Mouse (Mus musculus) liver, embryonic 13.5 days (tissue): ENCODE data around the gene Cblc. TPM values are rescaled to one million over a fixed set of nuclear protein-coding genes. Genes with fewer than 3 reads are reported as not detected.

Source experiments
- ATAC-seq: fragments of 200-750 bp; cut with Nextera tagmentation; 2 replicates; pipeline ENCODE4 v1.8.0; 2017; ENCODE audit warnings: low read depth, mild to moderate bottlenecking, moderate number of reproducible peaks, moderate library complexity
- DNase-seq: peaks from one replicate; pipeline ENCODE4 v3.0.0; 2022
- H3K27ac ChIP-seq: fragments of 300-500 bp; sonication (generic); 2 replicates; pipeline ENCODE4 v1.5.1; 2015; ENCODE audit warnings: moderate library complexity, mild to moderate bottlenecking, inconsistent platforms
- H3K27me3 ChIP-seq: fragments of 300-500 bp; sonication (generic); 2 replicates; pipeline ENCODE4 v1.6.1; 2015; ENCODE audit warnings: mild to moderate bottlenecking, inconsistent platforms
- H3K36me3 ChIP-seq: fragments of 300-500 bp; sonication (generic); 2 replicates; pipeline ENCODE4 v1.6.1; 2015; ENCODE audit warnings: mild to moderate bottlenecking, inconsistent platforms
- H3K4me1 ChIP-seq: fragments of 300-500 bp; sonication (generic); replicated peaks from 2 replicates; pipeline ENCODE4 v1.6.1; 2015; ENCODE audit warnings: inconsistent platforms
- H3K4me2 ChIP-seq: fragments of 300-500 bp; sonication (generic); 2 replicates; pipeline ENCODE4 v1.6.1; 2015; ENCODE audit warnings: inconsistent platforms, mild to moderate bottlenecking, moderate library complexity
- H3K4me3 ChIP-seq: fragments of 300-500 bp; sonication (generic); replicated peaks from 2 replicates; pipeline ENCODE4 v1.5.1; 2015; ENCODE audit warnings: mild to moderate bottlenecking, inconsistent platforms
- H3K9ac ChIP-seq: fragments of 300-500 bp; sonication (generic); 2 replicates; pipeline ENCODE4 v1.6.1; 2015; ENCODE audit warnings: mild to moderate bottlenecking, inconsistent platforms
- H3K9me3 ChIP-seq: fragments of 300-500 bp; sonication (generic); replicated peaks from 2 replicates; pipeline ENCODE4 v1.6.1; 2016; ENCODE audit warnings: inconsistent platforms
- WGBS: fragments of 180-500 bp; shearing (Covaris S2); methylation state at CpG from one replicate; pipeline ENCODE4 v1.1.7; 2015; ENCODE audit not compliant: insufficient replicate concordance; 5-methylcytosine and 5-hydroxymethylcytosine counted together
- polyA plus RNA-seq: library from polyadenylated mRNA; unstranded; fragments of >200 nt; fragmentation: Nextera tagmentation; extraction: Ambion mirVana; gene quantifications from 2 replicates; pipeline ENCODE4 v1.2.1, GENCODE M21; 2015

Gene Cblc
- polyA plus RNA-seq, 1 experiment from 2014 or later, result 1.2 TPM

DNA sequence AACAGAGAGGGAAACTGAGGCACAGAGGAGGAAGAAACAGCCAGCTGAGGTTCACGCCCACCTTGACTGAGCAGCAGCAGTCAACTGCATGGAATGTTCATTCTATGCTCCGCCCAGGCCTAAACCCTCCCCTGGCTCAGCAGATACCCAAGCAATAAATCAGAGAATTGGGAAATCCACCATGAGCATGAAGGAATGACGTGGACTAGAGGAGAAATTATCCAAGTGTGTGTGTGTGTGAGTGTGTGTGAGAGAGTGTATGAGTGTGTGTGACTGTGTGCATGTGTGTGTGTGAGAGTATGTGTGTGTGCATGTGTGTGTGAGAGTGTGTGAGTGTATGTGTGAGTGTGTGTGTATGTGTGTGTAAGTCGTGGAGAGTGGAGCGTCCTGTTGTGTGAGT, 21.8 kb upstream of the Cblc start:
- H3K9me3 ChIP-seq, result 0 out of 2 replicates have a peak, but pooled peaks cover 3% of the 10 kb centered on the region
- H3K27ac ChIP-seq, result peak overlapping the region; percentile 75; the same call in 1 of the 2 replicates
- DNase-seq (no peak), ATAC-seq (no peak)
- peaks cover 6% of the 10 kb centered on the region; the same call in 1 of the 2 replicates for H3K36me3 ChIP-seq
- H3K4me2 ChIP-seq, result no peak overlapping the region
- H3K9ac ChIP-seq, result no peak overlapping the region
- no peak overlapping the region for H3K4me3 ChIP-seq
- peaks cover 50% of the 10 kb centered on the region for H3K27me3 ChIP-seq
- WGBS, result 60% methylated on average over 5 of the region's 5 CpGs
- H3K4me1 ChIP-seq, result peaks cover 50% of the 10 kb centered on the region

DNA sequence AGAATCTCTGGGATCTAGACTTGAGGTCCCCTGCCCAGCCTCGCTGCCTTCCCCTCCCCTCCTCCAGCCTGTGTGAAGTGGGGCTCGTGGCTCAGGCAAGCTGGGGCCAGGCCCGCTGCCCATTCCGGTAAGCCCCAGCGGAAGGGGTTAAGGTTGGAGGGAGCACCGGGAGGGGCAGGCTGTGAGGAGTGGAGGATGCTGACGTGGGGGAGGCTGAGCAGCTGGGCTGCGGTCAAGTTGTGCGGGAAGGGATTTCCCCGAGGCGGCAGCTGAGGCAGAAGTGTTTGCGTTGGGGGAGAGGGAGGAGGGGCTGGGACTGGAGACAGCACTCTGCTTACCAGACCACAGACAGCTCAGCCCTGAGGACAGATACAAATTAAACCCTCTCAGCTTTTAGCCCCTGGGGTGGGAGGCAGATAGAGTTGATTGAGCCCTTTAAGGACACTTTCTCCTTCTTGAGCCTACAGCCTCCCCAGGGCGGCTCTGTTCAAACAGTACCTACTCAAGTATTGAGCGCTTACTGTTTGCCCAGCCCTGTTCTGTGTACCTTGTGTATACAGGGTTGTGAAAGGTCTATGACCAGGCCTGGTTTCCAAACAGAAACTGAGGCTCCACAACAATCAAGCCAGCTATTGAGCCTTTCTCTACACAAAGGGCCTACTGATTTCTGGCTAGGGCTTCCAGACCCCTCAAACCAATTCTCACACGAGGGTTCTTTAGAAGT, 20.9 kb upstream of the Cblc start:
- H3K36me3 ChIP-seq, result peaks cover 6% of the 10 kb centered on the region; the same call in 1 of the 2 replicates
- H3K4me3 ChIP-seq, result peak overlapping the region; percentile 42
- H3K27ac ChIP-seq, result peak overlapping the region; percentile 75
- WGBS, result 10% methylated on average over 15 of the region's 15 CpGs
- peak overlapping the region; percentile 58 for H3K4me2 ChIP-seq
- H3K9me3 ChIP-seq, result 0 out of 2 replicates have a peak, but pooled peaks cover 3% of the 10 kb centered on the region
- DNase-seq, result no peak
- peak overlapping the region; percentile 51 for H3K9ac ChIP-seq
- H3K27me3 ChIP-seq, result peaks cover 41% of the 10 kb centered on the region
- peaks cover 42% of the 10 kb centered on the region for H3K4me1 ChIP-seq
- peak; percentile 66 for ATAC-seq

DNA sequence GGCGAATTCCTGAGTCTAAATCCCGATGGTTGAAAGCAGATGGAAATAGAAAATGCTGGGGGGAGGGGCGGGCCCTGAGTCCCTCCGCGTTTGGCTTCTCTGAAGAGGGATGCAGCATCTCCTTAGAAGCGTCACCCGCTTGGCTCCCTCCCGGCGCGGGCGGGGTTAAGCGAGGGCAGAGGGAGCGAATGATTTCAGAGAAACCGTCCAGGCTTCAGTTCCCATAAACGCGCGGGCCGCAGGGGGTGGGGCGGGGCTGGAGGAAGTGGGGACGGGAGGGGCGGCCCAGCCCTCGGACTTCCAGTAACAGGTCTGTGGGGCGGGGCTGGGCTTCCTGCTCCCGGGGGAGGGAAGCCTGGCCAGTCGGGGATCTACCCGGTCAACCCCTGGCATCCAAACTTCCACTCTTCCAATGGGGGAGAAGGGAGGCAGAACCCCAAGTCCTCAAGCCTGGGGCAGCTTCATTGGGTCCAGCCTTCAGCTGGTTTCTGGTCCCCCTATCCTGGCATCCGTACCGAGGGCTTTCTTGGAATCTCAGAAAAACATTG, 19.7 kb upstream of the Cblc start:
- Histone ChIP-seq H3K4me1 (peaks cover 38% of the 10 kb centered on the region), H3K4me3 (peak overlapping the region; percentile 42), H3K9me3 (0 out of 2 replicates have a peak, but pooled peaks cover 3% of the 10 kb centered on the region), H3K36me3 (peaks cover 12% of the 10 kb centered on the region; the same call in 1 of the 2 replicates), H3K9ac (peak overlapping the region; percentile 23; the same call in 1 of the 2 replicates), H3K4me2 (peak overlapping the region; percentile 58), H3K27ac (peak overlapping the region; percentile 75), H3K27me3 (peaks cover 31% of the 10 kb centered on the region)
- DNase-seq (peak; percentile 51), ATAC-seq (peak; percentile 54)
- under 1% methylated on average over 28 of the region's 28 CpGs for WGBS

DNA sequence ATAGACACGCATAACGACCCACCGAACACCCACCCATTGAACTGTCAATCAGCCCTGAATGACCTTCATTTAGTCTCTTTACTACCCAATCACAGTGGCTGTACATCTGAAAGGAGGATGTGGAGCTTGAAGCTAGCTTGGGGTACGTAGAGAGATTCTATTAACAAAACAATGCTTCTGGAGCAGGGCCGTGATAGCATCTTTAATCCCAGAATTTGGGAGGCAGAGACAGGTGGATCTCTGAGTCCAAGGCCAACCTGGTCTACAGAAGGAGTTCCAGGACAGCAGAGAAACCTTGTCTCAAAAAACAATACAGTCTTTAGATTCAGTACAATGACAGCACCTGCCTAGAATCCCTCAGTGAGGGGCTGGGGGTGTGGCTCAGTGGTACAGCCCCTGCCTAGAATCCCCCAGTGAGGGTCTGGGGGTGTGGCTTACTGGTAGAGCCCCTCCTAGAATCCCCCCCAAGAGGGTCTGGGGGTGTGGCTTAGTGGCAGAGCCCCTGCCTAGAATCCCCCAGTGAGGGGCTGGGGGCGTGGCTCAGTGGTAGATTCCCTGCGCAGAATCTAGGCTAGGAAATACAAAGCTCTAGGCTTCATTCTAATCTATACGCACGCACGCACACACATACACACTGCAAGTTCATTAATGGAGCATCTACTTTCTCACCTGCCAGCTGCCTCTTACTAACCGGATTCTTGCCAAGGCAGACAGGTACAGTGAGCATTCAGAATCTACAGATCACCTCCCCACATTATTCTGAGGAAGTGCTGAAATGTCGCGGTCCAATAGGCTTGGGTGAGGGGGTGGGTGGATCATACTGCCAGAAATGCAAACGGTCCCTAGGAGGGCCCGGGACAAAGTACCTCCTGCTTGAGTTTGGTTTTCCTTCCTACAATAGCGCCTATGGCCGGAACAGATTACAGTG, 19.0 kb upstream of the Cblc start:
- H3K4me2 ChIP-seq, result peak overlapping the region; percentile 58
- peaks cover 36% of the 10 kb centered on the region for H3K27me3 ChIP-seq
- DNase-seq (no peak), ATAC-seq (peak; percentile 6; the same call in 1 of the 2 replicates)
- peak overlapping the region; percentile 23; the same call in 1 of the 2 replicates for H3K9ac ChIP-seq
- H3K4me3 ChIP-seq, result peak overlapping the region; percentile 42
- peak overlapping the region; percentile 37; the same call in 1 of the 2 replicates for H3K27ac ChIP-seq
- peaks cover 12% of the 10 kb centered on the region; the same call in 1 of the 2 replicates for H3K36me3 ChIP-seq
- peaks cover 44% of the 10 kb centered on the region for H3K4me1 ChIP-seq
- WGBS, result 29% methylated on average over 17 of the region's 17 CpGs
- H3K9me3 ChIP-seq, result 0 out of 2 replicates have a peak, but pooled peaks cover 3% of the 10 kb centered on the region

DNA sequence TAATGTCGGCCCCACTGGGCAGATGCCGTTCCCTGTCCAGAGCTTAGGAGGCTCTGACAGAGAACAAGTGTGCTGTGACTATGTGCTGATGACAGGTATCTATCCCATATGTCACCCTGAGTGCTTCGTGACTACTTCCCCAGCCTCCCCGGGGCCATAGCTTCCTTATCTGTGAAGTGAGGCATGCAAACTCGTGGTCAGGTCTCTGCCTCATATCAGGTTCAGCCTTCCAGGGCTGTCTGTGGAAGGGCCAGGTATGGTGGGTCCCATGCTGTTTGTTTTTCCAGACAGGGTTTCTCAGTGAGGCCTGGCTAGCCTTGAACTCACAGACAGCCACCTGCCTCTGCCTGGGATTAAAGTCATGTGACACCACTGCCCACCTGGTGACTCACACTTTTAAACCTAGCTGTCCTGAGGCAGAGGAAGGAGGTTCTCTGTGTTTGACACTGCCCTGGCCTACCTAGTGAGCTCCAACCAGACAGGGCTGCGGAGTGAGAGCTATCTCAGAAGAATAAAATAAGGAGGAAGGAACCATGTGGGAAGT, 17.0 kb upstream of the Cblc start:
- no peak for DNase-seq
- H3K9ac ChIP-seq, result no peak overlapping the region
- H3K4me3 ChIP-seq, result no peak overlapping the region
- peaks cover 50% of the 10 kb centered on the region for H3K4me1 ChIP-seq
- peaks cover 5% of the 10 kb centered on the region; the same call in 1 of the 2 replicates for H3K36me3 ChIP-seq
- no peak overlapping the region for H3K27ac ChIP-seq
- peaks cover 49% of the 10 kb centered on the region for H3K27me3 ChIP-seq
- H3K9me3 ChIP-seq, result no peaks in the 10 kb centered on the region
- no peak overlapping the region for H3K4me2 ChIP-seq
- 36% methylated on average over 6 of the region's 6 CpGs for WGBS
- no peak for ATAC-seq

DNA sequence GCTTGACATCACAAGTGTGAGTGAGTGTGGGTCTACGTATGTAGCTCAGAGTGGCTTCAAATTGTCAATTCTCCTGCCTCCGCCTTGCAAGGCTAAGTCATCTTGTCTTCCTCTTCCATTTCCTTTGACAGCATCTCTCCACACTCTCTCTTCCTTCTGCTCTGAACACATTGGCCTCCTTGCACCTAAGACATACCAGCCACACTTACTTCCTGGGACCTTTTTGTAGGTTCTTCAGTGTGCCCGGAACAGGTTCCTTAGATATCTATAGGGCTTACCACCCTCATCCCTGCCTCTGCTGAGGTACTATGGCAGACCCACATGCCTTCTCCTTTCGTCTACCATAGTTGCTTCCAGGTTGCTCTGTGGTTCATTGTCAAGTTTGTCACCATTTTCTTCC, 16.6 kb upstream of the Cblc start:
- H3K4me2 ChIP-seq, result no peak overlapping the region
- peaks cover 47% of the 10 kb centered on the region for H3K4me1 ChIP-seq
- 61% methylated on average over 4 of the region's 4 CpGs for WGBS
- peaks cover 49% of the 10 kb centered on the region for H3K27me3 ChIP-seq
- no peak overlapping the region for H3K4me3 ChIP-seq
- no peak overlapping the region for H3K9ac ChIP-seq
- peaks cover 5% of the 10 kb centered on the region; the same call in 1 of the 2 replicates for H3K36me3 ChIP-seq
- no peak overlapping the region for H3K27ac ChIP-seq
- DNase-seq, result no peak
- no peaks in the 10 kb centered on the region for H3K9me3 ChIP-seq
- ATAC-seq, result no peak

DNA sequence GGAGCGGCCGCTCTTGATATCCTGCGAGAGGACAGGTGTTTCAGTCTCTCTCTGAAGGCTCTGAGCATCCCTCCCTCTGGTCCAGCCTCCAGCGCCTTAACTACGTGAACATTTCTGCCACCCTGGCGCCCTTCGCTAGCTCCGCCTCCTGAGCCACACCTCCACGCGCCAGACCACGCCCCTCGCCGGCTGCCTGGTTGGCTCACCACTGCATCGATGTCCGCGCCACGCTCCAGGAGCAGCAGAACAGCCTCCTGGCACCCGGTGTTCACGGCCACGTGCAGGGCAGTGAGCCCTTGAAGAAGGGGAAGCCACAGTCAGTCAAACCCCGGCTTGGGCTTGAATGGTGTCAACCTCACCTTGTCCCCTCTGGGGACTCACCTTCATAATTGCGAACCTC, 14.5 kb upstream of the Cblc start:
- Histone ChIP-seq H3K27me3 (peaks cover 31% of the 10 kb centered on the region), H3K9ac (no peak overlapping the region), H3K9me3 (no peaks in the 10 kb centered on the region), H3K36me3 (peaks cover 5% of the 10 kb centered on the region; the same call in 1 of the 2 replicates), H3K27ac (no peak overlapping the region), H3K4me3 (no peak overlapping the region), H3K4me1 (peaks cover 30% of the 10 kb centered on the region), H3K4me2 (peak overlapping the region; percentile 32; the same call in 1 of the 2 replicates)
- no peak for DNase-seq
- 0 out of 2 replicates have a peak, but pooled peaks have one; percentile 21 for ATAC-seq
- WGBS, result 16% methylated on average over 22 of the region's 22 CpGs

DNA sequence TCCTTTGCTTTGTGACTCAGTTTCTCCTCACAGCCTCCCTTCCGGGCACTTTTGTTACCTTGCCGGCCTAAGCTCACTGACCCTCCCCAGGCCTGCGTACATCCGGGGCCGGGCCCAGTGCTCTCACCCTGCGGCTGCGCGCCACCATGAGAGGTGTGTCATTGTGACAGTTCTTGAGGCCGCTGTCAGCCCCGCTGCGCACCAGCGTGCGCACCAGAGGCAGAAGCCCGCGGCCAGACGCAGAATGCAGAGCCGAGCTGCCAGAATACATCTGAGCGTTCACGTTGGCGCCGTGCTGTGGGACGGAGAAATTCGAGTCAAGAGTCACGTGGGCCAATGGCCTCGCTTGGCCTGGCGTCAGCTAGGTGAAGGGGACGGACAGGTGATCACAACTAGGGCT, 12.8 kb upstream of the Cblc start:
- H3K9me3 ChIP-seq, result 0 out of 2 replicates have a peak, but pooled peaks cover 3% of the 10 kb centered on the region
- H3K4me2 ChIP-seq, result peak overlapping the region; percentile 37
- H3K36me3 ChIP-seq, result peaks cover 5% of the 10 kb centered on the region; the same call in 1 of the 2 replicates
- H3K9ac ChIP-seq, result no peak overlapping the region
- H3K4me3 ChIP-seq, result no peak overlapping the region
- peaks cover 22% of the 10 kb centered on the region for H3K27me3 ChIP-seq
- ATAC-seq, result 0 out of 2 replicates have a peak, but pooled peaks have one; percentile 31
- H3K27ac ChIP-seq, result no peak overlapping the region
- DNase-seq, result no peak
- H3K4me1 ChIP-seq, result peaks cover 23% of the 10 kb centered on the region
- WGBS, result 29% methylated on average over 27 of the region's 27 CpGs

DNA sequence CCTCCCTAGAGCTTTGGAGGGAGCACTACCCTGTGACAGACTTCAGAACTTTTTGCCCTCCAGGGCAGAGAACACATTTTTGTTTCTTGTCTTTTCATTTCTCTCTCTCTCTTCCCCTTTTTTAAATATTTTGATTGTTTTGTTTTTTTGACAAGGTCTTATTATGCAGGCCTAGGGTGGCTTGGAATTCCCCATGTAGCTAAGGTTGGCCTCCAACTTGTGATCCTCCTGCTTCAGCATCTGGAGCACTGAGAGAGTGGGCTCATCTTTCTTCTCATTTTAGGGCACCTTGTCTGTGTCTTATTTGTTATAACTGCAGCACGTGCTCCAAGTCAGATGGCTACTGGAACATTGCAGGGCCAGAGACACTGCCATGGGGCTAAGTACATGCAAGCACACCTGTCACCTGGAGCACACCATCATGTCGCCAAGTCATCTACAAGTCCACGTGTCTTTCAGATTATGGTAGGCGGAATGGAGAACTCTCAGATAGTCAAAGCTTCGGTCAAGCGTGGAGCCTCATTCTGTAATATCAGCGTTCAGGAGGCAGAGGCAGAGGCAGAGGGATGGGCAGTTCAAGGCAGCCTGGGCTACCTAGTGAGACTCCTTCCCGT, 9.9 kb upstream of the Cblc start:
- WGBS, result 73% methylated on average over 8 of the region's 8 CpGs
- ATAC-seq (no peak), DNase-seq (no peak)
- no peak overlapping the region for H3K4me2 ChIP-seq
- peaks cover 21% of the 10 kb centered on the region for H3K27me3 ChIP-seq
- no peak overlapping the region for H3K4me3 ChIP-seq
- H3K9ac ChIP-seq, result no peak overlapping the region
- H3K9me3 ChIP-seq, result 0 out of 2 replicates have a peak, but pooled peaks cover 3% of the 10 kb centered on the region
- H3K36me3 ChIP-seq, result no peaks in the 10 kb centered on the region; the same call in 1 of the 2 replicates
- no peak overlapping the region for H3K27ac ChIP-seq
- H3K4me1 ChIP-seq, result peaks cover 13% of the 10 kb centered on the region

DNA sequence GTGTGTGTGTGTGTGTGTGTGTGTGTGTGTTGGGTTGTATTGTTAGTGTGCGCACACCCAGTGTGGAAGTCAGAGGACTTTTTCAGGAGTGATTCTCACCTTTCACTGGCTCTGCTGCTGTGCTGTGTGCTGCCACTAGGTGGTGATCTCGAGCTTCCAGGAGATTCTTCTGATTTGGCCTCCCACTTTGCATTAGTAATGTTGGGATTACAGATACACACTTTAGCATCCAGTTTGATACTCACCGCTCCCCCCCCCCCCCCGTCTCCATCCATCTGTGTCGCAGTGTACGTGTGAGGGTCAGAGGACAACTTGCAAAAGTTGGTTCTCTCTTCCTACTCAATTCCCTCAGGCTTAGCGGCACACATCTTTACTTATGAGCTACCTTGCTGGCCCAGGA, 6.4 kb upstream of the Cblc start:
- DNase-seq, result no peak
- Histone ChIP-seq H3K4me2 (no peak overlapping the region), H3K4me1 (no peaks in the 10 kb centered on the region), H3K36me3 (no peaks in the 10 kb centered on the region), H3K4me3 (no peak overlapping the region), H3K9me3 (0 out of 2 replicates have a peak, but pooled peaks cover 3% of the 10 kb centered on the region), H3K27ac (no peak overlapping the region), H3K27me3 (no peaks in the 10 kb centered on the region), H3K9ac (no peak overlapping the region)
- ATAC-seq, result no peak
- 16% methylated on average over 7 of the region's 7 CpGs for WGBS
